In the genomic region with DNA sequence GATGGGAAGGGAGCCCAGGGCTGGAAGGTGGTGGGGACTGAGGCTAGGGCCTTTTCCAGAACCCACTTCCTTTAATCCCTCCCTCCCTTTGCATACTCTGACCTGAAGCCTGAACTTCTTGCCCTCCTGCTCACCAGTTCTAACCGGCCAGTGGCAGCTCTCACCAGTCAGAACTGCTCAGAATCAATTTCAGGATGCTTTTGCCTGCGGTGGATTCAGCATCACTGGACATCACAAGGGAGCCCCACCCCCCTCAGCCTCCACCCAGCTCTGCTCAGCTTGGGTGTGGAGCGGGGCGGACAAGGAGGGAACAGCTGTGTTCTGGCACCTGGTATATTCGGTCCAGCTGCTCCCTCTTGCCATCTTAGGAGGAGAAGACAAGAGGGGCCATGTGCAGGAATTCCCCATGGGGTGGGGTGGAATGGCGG, we compare ENCODE assay signal across 11 mouse cellular contexts. TPM values are rescaled to one million over a fixed set of nuclear protein-coding genes. Genes with fewer than 3 reads are reported as not detected.
DNase-seq lines count a peak whose midpoint lies in the region; ATAC-seq and TF ChIP-seq lines count a peak whose summit lies in the region.
"Had no signal": no experiment of that assay in that cellular context is flagged by ENCODE, and none has a peak within 500 bp of the region (broad histone marks: within the 10 kb centered on the region; RNA-seq: fewer than 3 reads in every experiment).

Gene Mymx (minus strand): TSS at position 226 of the 428 bp plus-strand sequence.

- H3K36me3 ChIP-seq in erythroblast, embryonic 14.5 days (ENCODE audit: control insufficient read depth) = no peaks in the 10 kb centered on the region
- no peaks in the 10 kb centered on the region for H3K36me3 ChIP-seq in testis, adult 2 months (ENCODE audit: control insufficient read depth, insufficient read depth, low read length)
- no peaks in the 10 kb centered on the region for H3K36me3 ChIP-seq in limb, embryonic 11.5 days (ENCODE audit: control insufficient read depth, insufficient read depth, low read length)

- 0 out of 2 replicates have a peak within 1 kb of the TSS, but pooled peaks have one; percentile 35 for H3K27ac ChIP-seq in testis, adult 2 months (ENCODE audit: control insufficient read depth, insufficient read depth, low read depth, low read length)
- no peak within 1 kb of the TSS for H3K27ac ChIP-seq in limb, embryonic 11.5 days (replicated peaks; ENCODE audit: low read depth, low read length)

- H3K4me3 ChIP-seq in erythroblast, embryonic 14.5 days (replicated peaks) = peak within 1 kb of the TSS; percentile 64
- peak within 1 kb of the TSS; percentile 17 for H3K4me3 ChIP-seq in testis, adult 2 months (ENCODE audit: control insufficient read depth, low read depth, low read length)
- no peak within 1 kb of the TSS for H3K4me3 ChIP-seq in limb, embryonic 11.5 days (ENCODE audit: low read depth, low read length)

- H3K4me2 ChIP-seq in limb, embryonic 11.5 days (ENCODE audit: low read depth, severe bottlenecking) = peak within 1 kb of the TSS; percentile 16; the same call in 1 of the 2 replicates

- peak within 1 kb of the TSS; percentile 45 for H3K9ac ChIP-seq in limb, embryonic 11.5 days (ENCODE audit: low read length)

- TF ChIP-seq POLR2A in testis, adult 2 months (IDR thresholded peaks at IDR 0.05; ENCODE audit: control insufficient read depth, low read depth, low read length) = no peak

- 26% methylated on average over 6 of the region's 6 CpGs for WGBS in limb, embryonic 11.5 days

- DNase-seq in testis, postnatal 14 days (ENCODE audit: low spot score) = no peak
- DNase-seq in limb, embryonic 11.5 days (ENCODE audit: low spot score) = no peak
- no peak for DNase-seq in left cerebral cortex, adult 11 months (ENCODE audit: low spot score)
- DNase-seq in right cerebral cortex, adult 18-20 months = no peak
- DNase-seq in thymus, postnatal 0 days (ENCODE audit: low spot score) = no peak
- DNase-seq: gastrocnemius, postnatal 25 days; spleen, adult 18-20 months had no signal

- no peak for ATAC-seq in erythroblast, adult 5-6 weeks (replicated peaks; ENCODE audit: low FRiP score, poor library complexity, severe bottlenecking)
- 0 out of 2 replicates have a peak, but pooled peaks have one; percentile 16 for ATAC-seq in limb, embryonic 11.5 days (ENCODE audit: insufficient number of reproducible peaks, low FRiP score, low TSS enrichment, low read depth)

- H3K9me3 ChIP-seq in erythroblast, embryonic 14.5 days (ENCODE audit: control insufficient read depth, low read length) = no peaks in the 10 kb centered on the region
- no peaks in the 10 kb centered on the region for H3K9me3 ChIP-seq in limb, embryonic 11.5 days (ENCODE audit: control insufficient read depth, low read length)

- TF ChIP-seq CTCF in testis, adult 2 months (IDR thresholded peaks at IDR 0.05; ENCODE audit: control insufficient read depth, insufficient read depth, insufficient replicate concordance, low read depth, low read length) = no peak

- H3K4me1 ChIP-seq in erythroblast, embryonic 14.5 days (ENCODE audit: control insufficient read depth) = peaks cover 70% of the 10 kb centered on the region
- H3K4me1 ChIP-seq in testis, adult 2 months (ENCODE audit: control insufficient read depth, insufficient read depth, low read length) = peaks cover 14% of the 10 kb centered on the region
- peaks cover 15% of the 10 kb centered on the region for H3K4me1 ChIP-seq in limb, embryonic 11.5 days (ENCODE audit: control insufficient read depth, insufficient read depth, low read length)

- no peaks in the 10 kb centered on the region; the same call in 1 of the 2 replicates for H3K27me3 ChIP-seq in erythroblast, embryonic 14.5 days (ENCODE audit: control insufficient read depth)
- no peaks in the 10 kb centered on the region for H3K27me3 ChIP-seq in testis, adult 2 months (ENCODE audit: control insufficient read depth, insufficient read depth, low read length)
- peaks cover 15% of the 10 kb centered on the region for H3K27me3 ChIP-seq in limb, embryonic 11.5 days (ENCODE audit: control insufficient read depth, insufficient read depth, low read length)

RNA-seq across cellular contexts. Expression of gene Mymx, which starts in this region (rescaled TPM):
- 0.44 TPM in 1 of 2 replicates, not detected in the other for polyA plus RNA-seq in erythroblast, embryonic 14.5 days (2012)
- not detected in 2 replicates for total RNA-seq in erythroblast, adult 5-6 weeks (2015; ENCODE audit: low replicate concordance)
- total RNA-seq in erythroblast, adult 5-6 weeks (2017; ENCODE audit: low replicate concordance) = not detected in 2 replicates
- polyA plus RNA-seq in testis, adult 2 months (2012; rRNA removed) = 3.4 and 4.4 TPM in 2 replicates
- 4.8 and 7.0 TPM in 2 replicates for polyA plus RNA-seq in limb, embryonic 11.5 days (2014; fragmentation: Nextera tagmentation; extraction: Ambion mirVana)
- polyA plus RNA-seq in thymus, postnatal 0 days (2015; fragmentation: Nextera tagmentation; extraction: Ambion mirVana) = 1.5 and 1.7 TPM in 2 replicates
- total RNA-seq: megakaryocyte-erythroid progenitor cell, adult 5-6 weeks had no signal
